Mouse (Mus musculus) thymus, postnatal 4 days (tissue): ENCODE data around the gene Olfm3.

Experiments
- DNase-seq: peaks from one replicate; pipeline ENCODE4 v3.0.0; 2021

Olfm3 gene

GRCm38 (mm10) chr3:114903924-114904438, at the start of gene Olfm3:
Gene Olfm3, plus strand, starts transcription at chr3:114904078.
- peak; percentile 58 for DNase-seq

- no peak for DNase-seq
Measured at GRCm38 (mm10) chr3:114889764-114890163, 14.1 kb upstream of the Olfm3 start.

- no peak for DNase-seq
Measured at GRCm38 (mm10) chr3:114904633-114905423, 950 bp downstream of the Olfm3 start.

GRCm38 (mm10) chr3:114907537-114907936, 3.7 kb downstream of the Olfm3 start:
- DNase-seq = no peak

GRCm38 (mm10) chr3:114908846-114909245, 5.0 kb downstream of the Olfm3 start:
- no peak for DNase-seq

- DNase-seq = no peak
Measured at GRCm38 (mm10) chr3:114920102-114920501, 16.2 kb downstream of the Olfm3 start.

- DNase-seq = no peak
Measured at GRCm38 (mm10) chr3:114929605-114930004, 25.7 kb downstream of the Olfm3 start.

- DNase-seq = no peak
Measured at GRCm38 (mm10) chr3:114930336-114930735, 26.5 kb downstream of the Olfm3 start.

- DNase-seq = no peak
Measured at GRCm38 (mm10) chr3:114930796-114931195, 26.9 kb downstream of the Olfm3 start.

GRCm38 (mm10) chr3:114932881-114933280, 29.0 kb downstream of the Olfm3 start:
- DNase-seq = no peak

- no peak for DNase-seq
Measured at GRCm38 (mm10) chr3:114954904-114955303, 51.0 kb downstream of the Olfm3 start.

GRCm38 (mm10) chr3:114959311-114959967, 55.6 kb downstream of the Olfm3 start:
- no peak for DNase-seq

- DNase-seq = no peak
Measured at GRCm38 (mm10) chr3:114962316-114963083, 58.6 kb downstream of the Olfm3 start.

GRCm38 (mm10) chr3:114971183-114971582, 67.3 kb downstream of the Olfm3 start:
- no peak for DNase-seq

- no peak for DNase-seq
Measured at GRCm38 (mm10) chr3:114972522-114972921, 68.6 kb downstream of the Olfm3 start.

- DNase-seq = no peak
Measured at GRCm38 (mm10) chr3:114990828-114991227, 87.0 kb downstream of the Olfm3 start.

- DNase-seq = no peak
Measured at GRCm38 (mm10) chr3:114995956-114996355, 92.1 kb downstream of the Olfm3 start.

- DNase-seq = no peak
Measured at GRCm38 (mm10) chr3:115027560-115027959, 123.7 kb downstream of the Olfm3 start.

- no peak for DNase-seq
Measured at GRCm38 (mm10) chr3:115028046-115028445, 124.2 kb downstream of the Olfm3 start.

- no peak for DNase-seq
Measured at GRCm38 (mm10) chr3:115028611-115029010, 124.7 kb downstream of the Olfm3 start.

- no peak for DNase-seq
Measured at GRCm38 (mm10) chr3:115049060-115049459, 145.2 kb downstream of the Olfm3 start.

GRCm38 (mm10) chr3:115064901-115065300, 161.0 kb downstream of the Olfm3 start:
- DNase-seq = no peak
